Mouse (Mus musculus): ENCODE data around the gene Ovca2. TPM values are rescaled to one million over a fixed set of nuclear protein-coding genes. Genes with fewer than 3 reads are reported as not detected.

Gene Ovca2
- 12.3 TPM for polyA plus RNA-seq (2014; fragmentation: Illumina TruSeq; extraction: RNeasy Lipid Tissue Mini Kit (QIAGEN cat#74804); ENCODE audit: insufficient read depth, low read depth, low replicate concordance)

GRCm38 (mm10) chr11:75178672-75179208, at the start of gene Ovca2:
Gene Ovca2, minus strand, starts transcription at chr11:75178835.

DNA sequence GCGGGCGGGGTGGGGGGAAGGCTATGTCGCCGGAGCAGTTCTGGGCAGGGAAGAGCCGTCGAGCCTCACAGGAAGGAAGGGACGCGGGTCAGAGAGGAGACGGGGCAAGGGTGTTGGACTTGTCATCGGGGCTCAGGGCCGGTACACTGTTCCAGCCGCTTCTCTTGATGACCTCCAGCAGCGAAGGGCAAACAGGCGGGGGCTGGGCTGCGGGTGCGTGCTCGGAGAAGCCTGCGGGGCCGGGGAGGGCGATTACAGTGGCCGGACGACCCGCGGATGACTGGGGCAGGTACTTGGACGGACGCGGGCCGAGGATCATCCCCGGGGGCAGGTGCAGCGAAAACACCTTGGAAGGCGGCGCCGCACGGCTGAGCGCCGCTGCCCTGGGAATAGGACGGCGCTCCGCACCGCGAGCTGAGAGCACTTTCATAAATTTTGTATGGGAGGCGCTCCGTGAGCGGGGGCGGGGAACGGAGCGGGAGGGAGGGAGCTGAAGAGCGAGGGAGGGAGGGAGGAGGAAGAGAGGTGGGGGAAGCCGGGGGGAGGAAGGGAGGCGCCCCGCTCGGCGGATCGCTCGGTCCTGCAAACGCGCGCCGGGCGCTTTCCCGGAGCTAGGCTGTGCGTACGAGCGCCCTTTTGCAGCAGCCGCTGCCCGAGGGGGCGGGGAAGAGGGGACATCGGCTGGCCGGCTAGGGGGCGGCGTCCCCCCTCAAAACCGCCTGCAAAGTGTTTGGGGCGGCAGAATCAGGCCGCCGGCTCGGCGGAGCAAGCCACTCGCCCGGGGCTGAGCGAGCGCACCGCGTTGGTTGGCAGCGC, 14.8 kb upstream of the Ovca2 start, which contains the start of gene Rtn4rl1:
Gene Rtn4rl1, plus strand, starts transcription at position 528 of the 816 bp plus-strand sequence.

GRCm38 (mm10) chr11:75190905-75191441, 12.3 kb upstream of the Ovca2 start, which contains the start of gene Dph1:
Gene Dph1, minus strand, starts transcription at chr11:75191241.

GRCm38 (mm10) chr11:75169405-75170080, 9.1 kb downstream of the Ovca2 start, which contains the start of gene Hic1:
Gene Hic1, minus strand, starts transcription at chr11:75169519.

Other genes with a start within 250 kb of the Ovca2 start
- gene Hic1, start 9.3 kb downstream of the Ovca2 start, polyA plus RNA-seq (2014; fragmentation: Illumina TruSeq; extraction: RNeasy Lipid Tissue Mini Kit (QIAGEN cat#74804); ENCODE audit: insufficient read depth, low read depth, low replicate concordance): 6.4 TPM
- 4.7 TPM for gene Dph1, start 12.4 kb upstream of the Ovca2 start, polyA plus RNA-seq (2014; fragmentation: Illumina TruSeq; extraction: RNeasy Lipid Tissue Mini Kit (QIAGEN cat#74804); ENCODE audit: insufficient read depth, low read depth, low replicate concordance)
- 5.8 TPM for gene Rtn4rl1, start 14.9 kb upstream of the Ovca2 start, polyA plus RNA-seq (2014; fragmentation: Illumina TruSeq; extraction: RNeasy Lipid Tissue Mini Kit (QIAGEN cat#74804); ENCODE audit: insufficient read depth, low read depth, low replicate concordance)
- 27.4 TPM for gene Rpa1, start 169.5 kb upstream of the Ovca2 start, polyA plus RNA-seq (2014; fragmentation: Illumina TruSeq; extraction: RNeasy Lipid Tissue Mini Kit (QIAGEN cat#74804); ENCODE audit: insufficient read depth, low read depth, low replicate concordance)
- gene Smyd4, start 169.6 kb upstream of the Ovca2 start, polyA plus RNA-seq (2014; fragmentation: Illumina TruSeq; extraction: RNeasy Lipid Tissue Mini Kit (QIAGEN cat#74804); ENCODE audit: insufficient read depth, low read depth, low replicate concordance): 2.6 TPM
- gene Serpinf1, start 243.9 kb upstream of the Ovca2 start, polyA plus RNA-seq (2014; fragmentation: Illumina TruSeq; extraction: RNeasy Lipid Tissue Mini Kit (QIAGEN cat#74804); ENCODE audit: insufficient read depth, low read depth, low replicate concordance): 48.5 TPM